Mouse (Mus musculus) CH12.LX (cell line): ENCODE results near the gene Pbx2.

Experiments used
- CHD2 ChIP-seq: IDR thresholded peaks from 2 replicates; pipeline ENCODE4 v1.6.1; 2011; ENCODE audit warnings: low read length, improper control_type of control experiment
- CTCF ChIP-seq, 2 experiments: IDR thresholded peaks in 1 of 2; conservative IDR thresholded peaks in 1 of 2; 2 replicates each; pipeline ENCODE4 v1.5.1; 2011 to 2012; ENCODE audit warnings: low read depth in 2 of 2, low read length in 2 of 2, improper control_type of control experiment in 1 of 2, inconsistent platforms in 1 of 2, mild to moderate bottlenecking in 1 of 2, moderate library complexity in 1 of 2
- EP300 ChIP-seq: IDR thresholded peaks from 2 replicates; pipeline ENCODE4 v1.6.1; 2011; ENCODE audit warnings: low read length, improper control_type of control experiment
- GABPA ChIP-seq: IDR thresholded peaks from 2 replicates; pipeline ENCODE4 v1.6.1; 2012; ENCODE audit warnings: low read depth, low read length, improper control_type of control experiment, inconsistent platforms; ENCODE audit not compliant: insufficient replicate concordance
- HCFC1 ChIP-seq: IDR thresholded peaks from 2 replicates; pipeline ENCODE4 v1.6.1; 2012; ENCODE audit warnings: low read depth, mild to moderate bottlenecking, inconsistent platforms, low read length, improper control_type of control experiment
- JUND ChIP-seq: conservative IDR thresholded peaks from 2 replicates; pipeline ENCODE4 v1.6.1; 2011; ENCODE audit warnings: low read depth, low read length, improper control_type of control experiment
- MAX ChIP-seq: IDR thresholded peaks from 2 replicates; pipeline ENCODE4 v1.6.1; 2011; ENCODE audit warnings: low read length, improper control_type of control experiment
- MYC ChIP-seq: IDR thresholded peaks from 2 replicates; pipeline ENCODE4 v1.6.1; 2011; ENCODE audit warnings: low read depth, mild to moderate bottlenecking, improper control_type of control experiment, low read length
- NELFE ChIP-seq: IDR thresholded peaks from 2 replicates; pipeline ENCODE4 v1.6.1; 2011; ENCODE audit warnings: low read depth, low read length, improper control_type of control experiment
- NRF1 ChIP-seq: IDR thresholded peaks from 2 replicates; pipeline ENCODE4 v1.6.1; 2014; ENCODE audit warnings: low read depth, mild to moderate bottlenecking, inconsistent platforms, low read length, improper control_type of control experiment, moderate library complexity
- POLR2A ChIP-seq: IDR thresholded peaks from 2 replicates; pipeline ENCODE4 v1.6.1; 2011; ENCODE audit warnings: low read depth, mild to moderate bottlenecking, improper control_type of control experiment, low read length
- RCOR1 ChIP-seq: conservative IDR thresholded peaks from 2 replicates; pipeline ENCODE4 v1.6.1; 2012; ENCODE audit warnings: low read depth, mild to moderate bottlenecking, inconsistent platforms, low read length, improper control_type of control experiment
- TCF12 ChIP-seq: IDR thresholded peaks from 2 replicates; pipeline ENCODE4 v1.6.1; 2014; ENCODE audit warnings: low read depth, mild to moderate bottlenecking, inconsistent platforms, low read length, improper control_type of control experiment

DNA sequence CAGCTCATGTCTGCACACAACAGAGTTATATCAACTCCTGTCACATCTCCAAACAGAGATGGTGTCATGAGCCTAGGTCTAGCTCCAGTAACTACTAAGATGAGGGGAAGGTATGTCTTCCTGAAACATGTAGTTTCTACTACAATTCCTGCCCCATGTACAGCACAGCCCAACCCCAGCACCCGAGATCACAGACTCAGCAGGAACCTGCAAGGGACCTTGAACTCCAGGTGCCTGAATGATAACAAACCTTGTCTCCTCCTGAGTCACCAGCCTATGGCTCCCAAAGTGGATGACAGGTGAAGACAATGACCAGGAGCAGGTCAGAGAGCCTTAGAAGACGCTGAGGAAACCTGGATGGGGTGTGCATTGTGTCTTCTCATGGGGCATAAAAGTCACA, 41.2 kb upstream of the Pbx2 start:
- TF ChIP-seq EP300 (no peak), RCOR1 (no peak), CTCF (conservative IDR thresholded peaks at IDR 0.05 in 1 of 2, IDR thresholded peaks at IDR 0.05 in 1 of 2; ENCODE audit: low read depth in 2 of 2, low read length in 2 of 2) (no peak), JUND (no peak), CHD2 (no peak), POLR2A (no peak), HCFC1 (no peak), GABPA (no peak), NRF1 (no peak), MAX (no peak), MYC (no peak), NELFE (no peak), TCF12 (no peak)
